Mouse (Mus musculus) liver, embryonic 14.5 days (tissue): ENCODE measurements around the gene Acoxl.

Experiments
- CTCF ChIP-seq: IDR thresholded peaks from 2 replicates; pipeline ENCODE4 v1.5.1; 2016; ENCODE audit warnings: antibody characterized with exemption, low read depth, control low read depth
- EP300 ChIP-seq: IDR thresholded peaks from 2 replicates; pipeline ENCODE4 v1.6.1; 2016; ENCODE audit warnings: antibody characterized with exemption, low read depth

DNA sequence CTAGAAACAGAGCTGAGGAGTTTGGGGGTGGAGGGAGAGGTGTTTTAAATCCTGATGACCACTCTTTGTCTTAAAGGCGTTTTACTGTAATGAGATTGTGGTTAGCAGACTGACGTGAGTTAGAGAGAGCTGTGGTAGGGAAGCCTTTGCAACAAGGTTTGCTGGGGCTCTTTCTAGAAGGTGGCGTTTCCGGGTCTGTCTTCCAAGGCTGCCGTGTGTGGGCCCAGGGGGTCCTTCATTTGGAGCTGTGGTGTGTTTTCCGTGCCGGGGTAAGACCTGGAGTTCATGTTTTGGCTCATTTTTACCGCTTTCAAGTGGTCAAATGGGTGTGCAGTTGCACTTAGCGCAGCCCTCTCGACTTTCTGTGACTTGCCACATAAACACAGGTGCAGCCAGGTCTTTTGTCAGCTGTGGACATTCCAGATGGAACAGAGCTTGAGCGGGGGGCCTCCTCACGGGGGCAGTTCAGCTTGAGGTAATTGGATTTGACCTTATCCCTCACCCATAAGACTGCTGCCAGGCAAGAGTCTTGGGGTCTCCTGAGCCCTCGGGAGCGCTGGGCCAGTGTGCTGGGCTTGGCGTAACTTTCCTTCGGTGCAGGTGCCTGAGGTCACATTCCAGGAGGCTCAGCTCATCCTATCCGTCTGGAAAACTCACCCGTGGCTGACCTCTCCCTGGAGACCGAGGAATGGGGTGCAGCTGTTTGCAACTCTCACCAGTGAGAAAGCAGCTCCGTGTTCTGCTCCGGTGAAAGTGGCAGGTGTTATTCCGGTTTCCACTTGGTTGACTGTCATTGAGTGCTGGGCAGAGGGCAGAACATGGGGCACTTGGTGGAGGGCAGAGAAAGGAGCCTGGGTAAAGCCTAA is 83.6 kb downstream of the Acoxl start:
- no peak for TF ChIP-seq EP300
- TF ChIP-seq CTCF, result no peak
